Comparison of ENCODE assay signal across 23 mouse cellular contexts in genomic region chr16:7047421-7047820, GRCm38 (mm10).
DNase-seq lines count a peak whose midpoint lies in the region; ATAC-seq and TF ChIP-seq lines count a peak whose summit lies in the region.
"Had no signal": no experiment of that assay in that cellular context is flagged by ENCODE, and none has a peak within 500 bp of the region (broad histone marks: within the 10 kb centered on the region; RNA-seq: fewer than 3 reads in every experiment).

No protein-coding gene starts in this region.

- WGBS in neural tube, embryonic 14.5 days = 81% methylated on average over 2 of the region's 2 CpGs

- H3K9ac ChIP-seq in neural tube, embryonic 14.5 days (replicated peaks; ENCODE audit: low read depth, low read length) = no peak overlapping the region
- H3K9ac ChIP-seq: embryonic facial prominence, embryonic 13.5 days; forebrain, embryonic 12.5 days; forebrain, embryonic 15.5 days; hindbrain, embryonic 12.5 days; hindbrain, embryonic 15.5 days had no signal

- H3K4me2 ChIP-seq in neural tube, embryonic 14.5 days (ENCODE audit: low read depth, low read length) = no peak overlapping the region
- H3K4me2 ChIP-seq: embryonic facial prominence, embryonic 13.5 days; forebrain, embryonic 12.5 days; forebrain, embryonic 15.5 days; heart, embryonic 11.5 days; hindbrain, embryonic 12.5 days; hindbrain, embryonic 15.5 days had no signal

- peaks cover 73% of the 10 kb centered on the region for H3K4me1 ChIP-seq in neural tube, embryonic 14.5 days (ENCODE audit: control insufficient read depth, insufficient read depth, low read length)

- H3K4me3 ChIP-seq in layer of hippocampus, adult 2 months = no peak overlapping the region
- no peak overlapping the region for H3K4me3 ChIP-seq in neural tube, embryonic 14.5 days (ENCODE audit: low read depth, low read length)
- H3K4me3 ChIP-seq: embryonic facial prominence, embryonic 10.5 days; embryonic facial prominence, embryonic 13.5 days; erythroblast, embryonic 14.5 days; forebrain, embryonic 12.5 days; forebrain, embryonic 15.5 days; heart, adult 2 months; hindbrain, embryonic 12.5 days; hindbrain, embryonic 15.5 days had no signal

- ATAC-seq in neural tube, embryonic 14.5 days (ENCODE audit: low read depth) = no peak
- no peak for ATAC-seq in CD4-positive, CD25-positive, alpha-beta regulatory T cell, adult 4 months
- ATAC-seq: activated CD4-positive, CD25-positive, alpha-beta regulatory T cell, adult 4 months; forebrain, embryonic 15.5 days; intestine, postnatal 0 days had no signal

- H3K9me3 ChIP-seq in neural tube, embryonic 14.5 days (ENCODE audit: control insufficient read depth, low read length) = no peaks in the 10 kb centered on the region
- H3K9me3 ChIP-seq: embryonic facial prominence, embryonic 10.5 days; embryonic facial prominence, embryonic 13.5 days; forebrain, embryonic 12.5 days; forebrain, embryonic 15.5 days; hindbrain, embryonic 12.5 days; hindbrain, embryonic 15.5 days had no signal

- peak; percentile 51 to 68 for DNase-seq in cerebellum, adult 18-20 months
- DNase-seq in cerebellum, postnatal 4 days (ENCODE audit: low spot score in 2 of 2) = no peak
- no peak for DNase-seq in layer of hippocampus, adult 2 months (ENCODE audit: low spot score in 2 of 2)
- no peak for DNase-seq in layer of hippocampus, adult 18-20 months (ENCODE audit: low spot score in 2 of 2)
- peak; percentile 53 for DNase-seq in cerebellum, adult 9-11 months
- DNase-seq in right cerebral cortex, postnatal 14 days = no peak
- DNase-seq: adrenal gland, adult 8-10 months; adrenal gland, postnatal 25 days; embryo, embryonic 11 days; gastrocnemius, postnatal 25 days; heart, adult 2 months had no signal

- H3K36me3 ChIP-seq in neural tube, embryonic 14.5 days (ENCODE audit: control insufficient read depth, insufficient read depth, low read length) = 0 out of 2 replicates have a peak, but pooled peaks cover 3% of the 10 kb centered on the region
- H3K36me3 ChIP-seq: embryonic facial prominence, embryonic 10.5 days; embryonic facial prominence, embryonic 13.5 days; forebrain, embryonic 12.5 days; forebrain, embryonic 15.5 days; hindbrain, embryonic 12.5 days; hindbrain, embryonic 15.5 days had no signal

- no peaks in the 10 kb centered on the region for H3K27me3 ChIP-seq in neural tube, embryonic 14.5 days (ENCODE audit: control insufficient read depth, insufficient read depth, low read length)
- H3K27me3 ChIP-seq: forebrain, embryonic 15.5 days; hindbrain, embryonic 12.5 days; hindbrain, embryonic 15.5 days had no signal

- TF ChIP-seq CTCF in layer of hippocampus, adult 2 months (conservative IDR thresholded peaks at IDR 0.05) = no peak

- H3K27ac ChIP-seq in layer of hippocampus, adult 2 months = peak overlapping the region; percentile 67; the same call in 1 of the 2 replicates
- peak overlapping the region; percentile 66; the same call in 1 of the 2 replicates for H3K27ac ChIP-seq in neural tube, embryonic 14.5 days (ENCODE audit: low read depth, low read length)
- H3K27ac ChIP-seq: embryonic facial prominence, embryonic 10.5 days; embryonic facial prominence, embryonic 13.5 days; forebrain, embryonic 12.5 days; forebrain, embryonic 15.5 days; heart, adult 2 months; hindbrain, embryonic 12.5 days had no signal

Comparison
In these comparisons a context has a peak if more than half of its experiments do, and no peak if none do; other contexts are left out.
1. DNase-seq: peak in cerebellum, adult 18-20 months (2 of 2) and cerebellum, adult 9-11 months (single experiment); none in cerebellum, postnatal 4 days (0 of 2), layer of hippocampus, adult 2 months (0 of 2), layer of hippocampus, adult 18-20 months (0 of 2) and right cerebral cortex, postnatal 14 days (single experiment).